Mouse (Mus musculus) A20 (cell line): ENCODE data around the gene Adsl.
A peak's percentile ranks its signal among the peaks of the same experiment; 100 is the strongest.

Source experiments
- DNase-seq: peaks from one replicate; pipeline ENCODE4 v3.0.0-alpha.2; 2011; ENCODE audit warnings: low read depth, low spot score

The Adsl gene

GRCm38 (mm10) chr15:80941468-80942040, 6.7 kb upstream of the Adsl start:
- no peak for DNase-seq

GRCm38 (mm10) chr15:80945851-80946250, 2.4 kb upstream of the Adsl start:
- DNase-seq: peak; percentile 79

- peak; percentile 45 for DNase-seq
These were observed 1.1 kb downstream of the Adsl start for GRCm38 (mm10) chr15:80949431-80949830.

GRCm38 (mm10) chr15:80950055-80950454, 1.8 kb downstream of the Adsl start:
- DNase-seq: no peak

GRCm38 (mm10) chr15:80953971-80954370, 5.7 kb downstream of the Adsl start:
- no peak for DNase-seq

GRCm38 (mm10) chr15:80954861-80955260, 6.6 kb downstream of the Adsl start:
- no peak for DNase-seq

GRCm38 (mm10) chr15:80955836-80956438, 7.6 kb downstream of the Adsl start:
- DNase-seq: no peak

GRCm38 (mm10) chr15:80969371-80969770, 21.1 kb downstream of the Adsl start:
- DNase-seq: no peak

- DNase-seq: no peak
These were observed 26.0 kb downstream of the Adsl start for GRCm38 (mm10) chr15:80974311-80974710.

- no peak for DNase-seq
These were observed 27.4 kb downstream of the Adsl start for GRCm38 (mm10) chr15:80975666-80976065.

GRCm38 (mm10) chr15:80977620-80978334, 29.5 kb downstream of the Adsl start, which contains the start of gene Sgsm3:
TSS of gene Sgsm3 (plus strand) at chr15:80977765.
- DNase-seq: peak; percentile 87

GRCm38 (mm10) chr15:80979611-80980010, 31.3 kb downstream of the Adsl start:
- no peak for DNase-seq

- no peak for DNase-seq
These were observed 32.9 kb downstream of the Adsl start for GRCm38 (mm10) chr15:80981176-80981575.

- no peak for DNase-seq
These were observed 35.0 kb downstream of the Adsl start for GRCm38 (mm10) chr15:80983264-80983663.

- no peak for DNase-seq
These were observed 40.0 kb downstream of the Adsl start for GRCm38 (mm10) chr15:80988331-80988730.

- no peak for DNase-seq
These were observed 41.4 kb downstream of the Adsl start for GRCm38 (mm10) chr15:80989712-80990111.

GRCm38 (mm10) chr15:80994959-80995358, 46.7 kb downstream of the Adsl start:
- no peak for DNase-seq

- DNase-seq: no peak
These were observed 48.0 kb downstream of the Adsl start for GRCm38 (mm10) chr15:80996090-80996835.

GRCm38 (mm10) chr15:80997077-80997476, 48.8 kb downstream of the Adsl start:
- no peak for DNase-seq

- DNase-seq: no peak
These were observed 52.3 kb downstream of the Adsl start for GRCm38 (mm10) chr15:81000419-81001138.

GRCm38 (mm10) chr15:81006127-81006735, 57.9 kb downstream of the Adsl start:
- DNase-seq: no peak
